Mouse (Mus musculus): ENCODE results near the gene Arhgef7. TPM values are rescaled to one million over a fixed set of nuclear protein-coding genes. Genes with fewer than 3 reads are reported as not detected.

The Arhgef7 gene
- polyA plus RNA-seq, 1 experiment = 44.5 TPM

GRCm38 (mm10) chr8:11699442-11700001, 28.0 kb upstream of the Arhgef7 start:
- peaks cover 8% of the 10 kb centered on the region for H3K9me3 ChIP-seq
- no peak overlapping the region for H3K4me3 ChIP-seq (replicated peaks)
- H3K4me1 ChIP-seq = peaks cover 25% of the 10 kb centered on the region
- TF ChIP-seq FLI1 (IDR thresholded peaks at IDR 0.05; ENCODE audit: low read length) = no peak
- TF ChIP-seq GATA1 (IDR thresholded peaks at IDR 0.05; ENCODE audit: borderline replicate concordance, low read length) = no peak
- no peaks in the 10 kb centered on the region for H3K36me3 ChIP-seq (replicated peaks; ENCODE audit: low read length)
- peaks cover 46% of the 10 kb centered on the region for H3K27me3 ChIP-seq (replicated peaks)

- peak overlapping the region; percentile 82 for H3K4me3 ChIP-seq (replicated peaks)
- no peak for TF ChIP-seq FLI1 (IDR thresholded peaks at IDR 0.05; ENCODE audit: low read length)
- no peak for TF ChIP-seq GATA1 (IDR thresholded peaks at IDR 0.05; ENCODE audit: borderline replicate concordance, low read length)
- H3K9me3 ChIP-seq = peaks cover 11% of the 10 kb centered on the region
- peaks cover 25% of the 10 kb centered on the region for H3K4me1 ChIP-seq
- H3K27me3 ChIP-seq (replicated peaks) = peaks cover 37% of the 10 kb centered on the region
- H3K36me3 ChIP-seq (replicated peaks; ENCODE audit: low read length) = no peaks in the 10 kb centered on the region
These were observed 27.2 kb upstream of the Arhgef7 start for GRCm38 (mm10) chr8:11700060-11701032.

GRCm38 (mm10) chr8:11701033-11701362, 26.5 kb upstream of the Arhgef7 start, which contains the start of gene 1700016D06Rik:
Gene 1700016D06Rik, minus strand, starts transcription at chr8:11701063.
- peaks cover 25% of the 10 kb centered on the region for H3K4me1 ChIP-seq
- peak within 1 kb of the TSS; percentile 82 for H3K4me3 ChIP-seq (replicated peaks)
- H3K27me3 ChIP-seq (replicated peaks) = peaks cover 37% of the 10 kb centered on the region
- H3K9me3 ChIP-seq = peaks cover 11% of the 10 kb centered on the region
- no peaks in the 10 kb centered on the region for H3K36me3 ChIP-seq (replicated peaks; ENCODE audit: low read length)
- TF ChIP-seq GATA1 (IDR thresholded peaks at IDR 0.05; ENCODE audit: borderline replicate concordance, low read length) (no peak), FLI1 (IDR thresholded peaks at IDR 0.05; ENCODE audit: low read length) (no peak)

- H3K4me1 ChIP-seq = peaks cover 25% of the 10 kb centered on the region
- H3K36me3 ChIP-seq (replicated peaks; ENCODE audit: low read length) = no peaks in the 10 kb centered on the region
- H3K27me3 ChIP-seq (replicated peaks) = peaks cover 41% of the 10 kb centered on the region
- H3K4me3 ChIP-seq (replicated peaks) = no peak overlapping the region
- H3K9me3 ChIP-seq = peaks cover 11% of the 10 kb centered on the region
- no peak for TF ChIP-seq GATA1 (IDR thresholded peaks at IDR 0.05; ENCODE audit: borderline replicate concordance, low read length)
- no peak for TF ChIP-seq FLI1 (IDR thresholded peaks at IDR 0.05; ENCODE audit: low read length)
These were observed 26.1 kb upstream of the Arhgef7 start for GRCm38 (mm10) chr8:11701428-11701827.

GRCm38 (mm10) chr8:11703789-11704188, 23.7 kb upstream of the Arhgef7 start:
- no peak overlapping the region for H3K4me3 ChIP-seq (replicated peaks)
- TF ChIP-seq FLI1 (IDR thresholded peaks at IDR 0.05; ENCODE audit: low read length) (no peak), GATA1 (IDR thresholded peaks at IDR 0.05; ENCODE audit: borderline replicate concordance, low read length) (no peak)
- no peaks in the 10 kb centered on the region for H3K36me3 ChIP-seq (replicated peaks; ENCODE audit: low read length)
- peaks cover 25% of the 10 kb centered on the region for H3K4me1 ChIP-seq
- peaks cover 11% of the 10 kb centered on the region for H3K9me3 ChIP-seq
- peaks cover 47% of the 10 kb centered on the region for H3K27me3 ChIP-seq (replicated peaks)

- H3K36me3 ChIP-seq (replicated peaks; ENCODE audit: low read length) = no peaks in the 10 kb centered on the region
- no peak overlapping the region for H3K4me3 ChIP-seq (replicated peaks)
- peaks cover 22% of the 10 kb centered on the region for H3K4me1 ChIP-seq
- peaks cover 51% of the 10 kb centered on the region for H3K27me3 ChIP-seq (replicated peaks)
- TF ChIP-seq FLI1 (IDR thresholded peaks at IDR 0.05; ENCODE audit: low read length) (no peak), GATA1 (IDR thresholded peaks at IDR 0.05; ENCODE audit: borderline replicate concordance, low read length) (no peak)
- H3K9me3 ChIP-seq = peaks cover 11% of the 10 kb centered on the region
These were observed 22.7 kb upstream of the Arhgef7 start for GRCm38 (mm10) chr8:11704716-11705420.

- TF ChIP-seq GATA1 (IDR thresholded peaks at IDR 0.05; ENCODE audit: borderline replicate concordance, low read length) (no peak), FLI1 (IDR thresholded peaks at IDR 0.05; ENCODE audit: low read length) (no peak)
- H3K9me3 ChIP-seq = peaks cover 11% of the 10 kb centered on the region
- peaks cover 13% of the 10 kb centered on the region for H3K4me1 ChIP-seq
- no peak overlapping the region for H3K4me3 ChIP-seq (replicated peaks)
- no peaks in the 10 kb centered on the region for H3K36me3 ChIP-seq (replicated peaks; ENCODE audit: low read length)
- peaks cover 52% of the 10 kb centered on the region for H3K27me3 ChIP-seq (replicated peaks)
These were observed 21.7 kb upstream of the Arhgef7 start for GRCm38 (mm10) chr8:11705818-11706217.

- TF ChIP-seq FLI1 (IDR thresholded peaks at IDR 0.05; ENCODE audit: low read length) (no peak), GATA1 (IDR thresholded peaks at IDR 0.05; ENCODE audit: borderline replicate concordance, low read length) (no peak)
- H3K9me3 ChIP-seq = peaks cover 17% of the 10 kb centered on the region
- no peaks in the 10 kb centered on the region for H3K36me3 ChIP-seq (replicated peaks; ENCODE audit: low read length)
- H3K27me3 ChIP-seq (replicated peaks) = peaks cover 55% of the 10 kb centered on the region
- no peaks in the 10 kb centered on the region for H3K4me1 ChIP-seq
- no peak overlapping the region for H3K4me3 ChIP-seq (replicated peaks)
These were observed 19.8 kb upstream of the Arhgef7 start for GRCm38 (mm10) chr8:11707701-11708100.

GRCm38 (mm10) chr8:11708815-11709214, 18.7 kb upstream of the Arhgef7 start:
- Histone ChIP-seq H3K36me3 (replicated peaks; ENCODE audit: low read length) (no peaks in the 10 kb centered on the region), H3K4me1 (no peaks in the 10 kb centered on the region), H3K27me3 (replicated peaks) (peaks cover 56% of the 10 kb centered on the region), H3K9me3 (peaks cover 11% of the 10 kb centered on the region), H3K4me3 (replicated peaks) (no peak overlapping the region)
- TF ChIP-seq GATA1 (IDR thresholded peaks at IDR 0.05; ENCODE audit: borderline replicate concordance, low read length) (no peak), FLI1 (IDR thresholded peaks at IDR 0.05; ENCODE audit: low read length) (no peak)
